Mouse (Mus musculus) embryo, embryonic 9.5 days (tissue): ENCODE data around the gene Grm1.

Experiments
- DNase-seq: peaks from one replicate; pipeline ENCODE4 v3.0.0-alpha.2; 2017; ENCODE audit errors: extremely low spot score

Gene Grm1

GRCm38 (mm10) chr10:10964490-10965150 is 117.5 kb downstream of the Grm1 start:
- no peak for DNase-seq

GRCm38 (mm10) chr10:10950557-10950956 is 131.6 kb downstream of the Grm1 start:
- no peak for DNase-seq

GRCm38 (mm10) chr10:10949172-10949571 is 133.0 kb downstream of the Grm1 start:
- DNase-seq, result no peak

GRCm38 (mm10) chr10:10947531-10947930 is 134.6 kb downstream of the Grm1 start:
- no peak for DNase-seq

GRCm38 (mm10) chr10:10944003-10944402 is 138.2 kb downstream of the Grm1 start:
- DNase-seq, result no peak

GRCm38 (mm10) chr10:10942248-10942647 is 139.9 kb downstream of the Grm1 start:
- DNase-seq, result no peak

- no peak for DNase-seq
Measured at GRCm38 (mm10) chr10:10935806-10936205, 146.3 kb downstream of the Grm1 start.

GRCm38 (mm10) chr10:10929672-10930071 is 152.5 kb downstream of the Grm1 start:
- DNase-seq, result no peak

GRCm38 (mm10) chr10:10928798-10929366 is 153.3 kb downstream of the Grm1 start:
- DNase-seq, result no peak

GRCm38 (mm10) chr10:10917857-10918399 is 164.2 kb downstream of the Grm1 start:
- DNase-seq, result no peak

GRCm38 (mm10) chr10:10913621-10914020 is 168.5 kb downstream of the Grm1 start:
- no peak for DNase-seq

- DNase-seq, result no peak
Measured at GRCm38 (mm10) chr10:10890221-10890620, 191.9 kb downstream of the Grm1 start.

- DNase-seq, result no peak
Measured at GRCm38 (mm10) chr10:10888521-10888920, 193.6 kb downstream of the Grm1 start.

- no peak for DNase-seq
Measured at GRCm38 (mm10) chr10:10884992-10885391, 197.2 kb downstream of the Grm1 start.

GRCm38 (mm10) chr10:10872142-10872541 is 210.0 kb downstream of the Grm1 start:
- DNase-seq, result no peak

GRCm38 (mm10) chr10:10870271-10870670 is 211.9 kb downstream of the Grm1 start:
- DNase-seq, result no peak

- DNase-seq, result no peak
Measured at GRCm38 (mm10) chr10:10866278-10866677, 215.9 kb downstream of the Grm1 start.

GRCm38 (mm10) chr10:10864759-10865158 is 217.4 kb downstream of the Grm1 start:
- no peak for DNase-seq

GRCm38 (mm10) chr10:10847376-10848286 is 234.5 kb downstream of the Grm1 start:
- no peak for DNase-seq

- DNase-seq, result no peak
Measured at GRCm38 (mm10) chr10:10845059-10845685, 237.0 kb downstream of the Grm1 start.

GRCm38 (mm10) chr10:10835406-10835805 is 246.8 kb downstream of the Grm1 start:
- no peak for DNase-seq

- DNase-seq, result no peak
Measured at GRCm38 (mm10) chr10:10834828-10835227, 247.3 kb downstream of the Grm1 start.
